Mouse (Mus musculus) intestine, embryonic 16.5 days (tissue): ENCODE measurements around the gene Kxd1. TPM values are rescaled to one million over a fixed set of nuclear protein-coding genes. Genes with fewer than 3 reads are reported as not detected.
"Not testable (repeated sequence)": the region's sequence is repeated elsewhere in the genome, so short reads cannot be mapped to it uniquely, and the experiment has no call there.

ENCODE experiments used
- ATAC-seq: fragments of 200-750 bp; cut with Nextera tagmentation; 2 replicates; pipeline ENCODE4 v1.8.0; 2017; ENCODE audit warnings: moderate TSS enrichment, moderate library complexity
- H3K27ac ChIP-seq: fragments of 300-500 bp; sonication (generic); 2 replicates; pipeline ENCODE4 v1.5.1; 2014; ENCODE audit warnings: mild to moderate bottlenecking, low read length
- H3K27me3 ChIP-seq: fragments of 300-500 bp; sonication (generic); replicated peaks from 2 replicates; pipeline ENCODE4 v1.6.1; 2014; ENCODE audit warnings: low read length, control low read depth, mixed read lengths; ENCODE audit not compliant: control insufficient read depth, insufficient read depth
- H3K36me3 ChIP-seq: fragments of 300-500 bp; sonication (generic); 2 replicates; pipeline ENCODE4 v1.6.1; 2014; ENCODE audit warnings: low read length, control low read depth; ENCODE audit not compliant: control insufficient read depth, insufficient read depth
- H3K4me1 ChIP-seq: fragments of 300-500 bp; sonication (generic); 2 replicates; pipeline ENCODE4 v1.6.1; 2014; ENCODE audit warnings: low read length, control low read depth, mixed read lengths; ENCODE audit not compliant: control insufficient read depth, insufficient read depth
- H3K4me2 ChIP-seq: fragments of 300-500 bp; sonication (generic); 2 replicates; pipeline ENCODE4 v1.6.1; 2014; ENCODE audit warnings: low read depth, low read length, control low read depth
- H3K4me3 ChIP-seq: fragments of 300-500 bp; sonication (generic); 2 replicates; pipeline ENCODE4 v1.5.1; 2014; ENCODE audit warnings: mild to moderate bottlenecking, low read length
- H3K9ac ChIP-seq: fragments of 300-500 bp; sonication (generic); 2 replicates; pipeline ENCODE4 v1.6.1; 2014; ENCODE audit warnings: low read depth, low read length
- H3K9me3 ChIP-seq: fragments of 300-500 bp; sonication (generic); 2 replicates; pipeline ENCODE4 v1.6.1; 2016; ENCODE audit warnings: low read length, control low read depth; ENCODE audit not compliant: control insufficient read depth
- WGBS: fragments of 180-500 bp; shearing (Covaris S2); extraction: QIAGEN DNeasy Blood & Tissue Kit; methylation state at CpG from one replicate; pipeline ENCODE4 v1.1.7; 2014; 5-methylcytosine and 5-hydroxymethylcytosine counted together
- polyA plus RNA-seq: library from polyadenylated mRNA; unstranded; fragments of >200 nt; fragmentation: Nextera tagmentation; extraction: Ambion mirVana; gene quantifications from 2 replicates; pipeline ENCODE4 v1.2.1, GENCODE M21; 2015

Gene Kxd1
- polyA plus RNA-seq, 1 experiment from 2014 or later = 65.3 TPM

- Histone ChIP-seq H3K27ac (peak overlapping the region; percentile 98; the same call in 1 of the 2 replicates), H3K4me3 (peak overlapping the region; percentile 83), H3K4me1 (peaks cover 26% of the 10 kb centered on the region), H3K9ac (peak overlapping the region; percentile 90), H3K4me2 (peak overlapping the region; percentile 46)
- H3K27me3 ChIP-seq, H3K9me3 ChIP-seq, H3K36me3 ChIP-seq, ATAC-seq: not testable (repeated sequence)
- 80% methylated on average over 6 of the region's 6 CpGs for WGBS
These were observed 16.6 kb downstream of the Kxd1 start for GRCm38 (mm10) chr8:70511174-70511573.

DNA sequence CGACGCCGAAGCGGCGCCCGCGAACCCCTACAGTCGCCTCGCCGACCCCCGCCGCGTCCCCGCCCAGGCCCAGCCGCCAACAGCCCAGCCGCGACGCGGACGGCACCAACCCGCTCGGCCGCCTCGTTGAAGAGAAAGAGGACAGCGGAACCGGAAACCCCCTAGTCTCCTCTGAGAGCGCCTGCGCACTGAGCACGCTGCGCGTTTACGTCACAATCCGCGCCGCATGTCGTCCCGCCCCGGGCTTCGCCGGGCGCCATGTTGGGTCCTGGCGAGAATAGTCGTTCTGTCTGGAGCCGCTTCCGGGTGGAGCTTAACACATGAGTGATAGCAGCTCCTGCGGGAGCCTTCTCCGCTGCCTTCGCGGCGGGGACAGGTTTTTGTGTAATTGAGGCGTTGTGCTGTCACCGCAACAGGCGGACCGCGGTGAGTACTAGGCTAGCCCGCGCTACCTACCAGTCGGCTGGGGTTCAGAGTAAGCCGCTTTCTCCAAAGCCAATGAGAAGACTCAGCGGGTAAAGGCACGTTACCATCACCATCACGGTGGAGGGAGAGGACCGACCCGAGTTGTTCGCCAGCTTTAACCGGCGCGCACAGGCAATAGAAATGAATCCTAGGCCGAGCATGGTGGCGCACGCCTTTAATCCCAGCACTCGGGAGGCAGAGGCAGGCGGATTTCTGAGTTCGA is 17.4 kb downstream of the Kxd1 start, which contains the start of gene Uba52:
Gene Uba52, minus strand, starts transcription at position 574 of the 688 bp plus-strand sequence.
- peak within 1 kb of the TSS; percentile 80 for H3K4me2 ChIP-seq
- peak within 1 kb of the TSS; percentile 83 for H3K4me3 ChIP-seq
- peaks cover 34% of the 10 kb centered on the region for H3K4me1 ChIP-seq
- H3K27me3 ChIP-seq = no peaks in the 10 kb centered on the region
- H3K27ac ChIP-seq = peak within 1 kb of the TSS; percentile 98
- peaks cover 7% of the 10 kb centered on the region for H3K36me3 ChIP-seq
- 1% methylated on average over 73 of the region's 74 CpGs for WGBS
- H3K9ac ChIP-seq = peak within 1 kb of the TSS; percentile 90
- ATAC-seq = peak; percentile 82
- H3K9me3 ChIP-seq = no peaks in the 10 kb centered on the region

GRCm38 (mm10) chr8:70509281-70509952 is 18.3 kb downstream of the Kxd1 start:
- no peak for ATAC-seq
- WGBS = 10% methylated on average over 25 of the region's 25 CpGs
- no peaks in the 10 kb centered on the region for H3K27me3 ChIP-seq
- no peaks in the 10 kb centered on the region for H3K9me3 ChIP-seq
- H3K9ac ChIP-seq = peak overlapping the region; percentile 90
- H3K4me3 ChIP-seq = peak overlapping the region; percentile 83
- H3K27ac ChIP-seq = peak overlapping the region; percentile 98
- peaks cover 39% of the 10 kb centered on the region for H3K4me1 ChIP-seq
- H3K4me2 ChIP-seq = peak overlapping the region; percentile 80
- peaks cover 7% of the 10 kb centered on the region for H3K36me3 ChIP-seq

DNA sequence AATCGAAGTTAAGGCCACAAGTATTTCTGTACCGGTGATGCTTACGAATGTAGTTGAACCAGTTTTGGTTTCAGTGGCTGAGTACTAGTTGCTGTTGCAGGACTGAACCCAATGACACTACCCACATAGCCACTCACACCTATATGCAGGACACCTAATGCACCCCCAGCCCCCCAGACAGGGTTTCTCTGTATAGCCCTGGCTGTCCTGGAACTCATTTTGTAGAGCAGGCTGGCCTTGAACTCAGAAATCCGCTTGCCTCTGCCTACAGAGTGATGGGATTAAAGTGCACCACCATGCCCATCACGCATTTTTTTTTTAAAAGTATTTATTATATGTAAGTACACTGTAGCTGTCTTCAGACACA is 20.7 kb downstream of the Kxd1 start:
- H3K27me3 ChIP-seq = peaks cover 14% of the 10 kb centered on the region
- peaks cover 7% of the 10 kb centered on the region for H3K36me3 ChIP-seq
- 61% methylated on average over 5 of the region's 5 CpGs for WGBS
- no peak for ATAC-seq
- H3K4me3 ChIP-seq = no peak overlapping the region
- H3K4me1 ChIP-seq = peaks cover 38% of the 10 kb centered on the region
- no peak overlapping the region for H3K9ac ChIP-seq
- no peaks in the 10 kb centered on the region for H3K9me3 ChIP-seq
- no peak overlapping the region; the same call in 1 of the 2 replicates for H3K27ac ChIP-seq
- H3K4me2 ChIP-seq = no peak overlapping the region

DNA sequence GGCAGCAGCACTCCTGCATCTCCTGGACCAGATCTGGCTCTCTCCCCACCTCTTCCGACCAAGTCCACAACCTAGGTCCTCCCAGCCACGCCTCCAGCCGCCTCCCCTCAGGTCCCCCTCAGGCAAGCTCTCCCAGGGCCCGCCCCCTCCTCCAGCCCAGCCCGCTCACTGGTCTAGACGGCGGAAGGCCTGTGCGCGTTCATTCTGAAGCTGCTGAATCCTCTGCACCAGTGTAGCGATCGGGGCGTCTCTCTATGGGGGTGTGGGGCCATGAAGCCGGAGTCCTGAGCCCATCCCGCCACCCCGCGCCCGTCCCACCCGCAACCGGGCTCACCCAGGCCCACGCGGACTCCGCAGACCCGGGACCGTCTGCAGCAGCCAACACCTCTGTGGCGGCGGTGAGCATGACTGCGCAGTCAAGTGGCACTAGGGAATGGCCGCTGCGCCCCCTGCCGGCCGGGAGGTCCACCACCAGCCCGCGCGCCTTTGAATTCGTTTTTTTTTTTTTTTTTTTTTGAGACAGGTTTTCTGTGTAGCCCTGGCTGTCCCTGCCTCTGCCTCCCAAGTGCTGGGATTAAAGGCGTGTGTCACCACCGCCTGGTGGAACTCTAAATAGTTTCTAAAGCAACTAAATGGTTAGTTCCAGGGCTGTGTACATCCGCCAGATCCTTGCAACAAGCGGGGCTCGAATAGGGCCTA is 21.3 kb downstream of the Kxd1 start, which contains the start of gene Rex1bd:
Gene Rex1bd, minus strand, starts transcription at position 425 of the 699 bp plus-strand sequence.
- Histone ChIP-seq H3K27me3 (peaks cover 19% of the 10 kb centered on the region), H3K36me3 (peaks cover 7% of the 10 kb centered on the region), H3K4me3 (peak within 1 kb of the TSS; percentile 77), H3K9ac (peak within 1 kb of the TSS; percentile 96), H3K27ac (peak within 1 kb of the TSS; percentile 95), H3K4me1 (peaks cover 39% of the 10 kb centered on the region), H3K9me3 (no peaks in the 10 kb centered on the region), H3K4me2 (peak within 1 kb of the TSS; percentile 88)
- 4% methylated on average over 40 of the region's 40 CpGs for WGBS
- ATAC-seq = peak; percentile 86

GRCm38 (mm10) chr8:70505698-70506327 is 21.9 kb downstream of the Kxd1 start:
- no peak for ATAC-seq
- Histone ChIP-seq H3K4me3 (peak overlapping the region; percentile 77), H3K36me3 (peaks cover 7% of the 10 kb centered on the region), H3K4me2 (peak overlapping the region; percentile 88), H3K27me3 (peaks cover 25% of the 10 kb centered on the region), H3K27ac (0 out of 2 replicates have a peak overlapping the region, but pooled peaks have one; percentile 95), H3K9me3 (no peaks in the 10 kb centered on the region), H3K9ac (peak overlapping the region; percentile 96), H3K4me1 (peaks cover 37% of the 10 kb centered on the region)
- 28% methylated on average over 32 of the region's 32 CpGs for WGBS

- 83% methylated on average over 3 of the region's 3 CpGs for WGBS
- no peak overlapping the region for H3K27ac ChIP-seq
- H3K36me3 ChIP-seq = peaks cover 7% of the 10 kb centered on the region
- H3K27me3 ChIP-seq = peaks cover 33% of the 10 kb centered on the region
- no peak overlapping the region for H3K9ac ChIP-seq
- no peaks in the 10 kb centered on the region for H3K9me3 ChIP-seq
- no peak for ATAC-seq
- no peak overlapping the region for H3K4me2 ChIP-seq
- peaks cover 42% of the 10 kb centered on the region for H3K4me1 ChIP-seq
- H3K4me3 ChIP-seq = no peak overlapping the region
These were observed 22.9 kb downstream of the Kxd1 start for GRCm38 (mm10) chr8:70504851-70505250.

GRCm38 (mm10) chr8:70504291-70504716 is 23.5 kb downstream of the Kxd1 start:
- Histone ChIP-seq H3K27ac (no peak overlapping the region), H3K4me2 (no peak overlapping the region), H3K27me3 (peaks cover 35% of the 10 kb centered on the region), H3K9ac (no peak overlapping the region), H3K4me3 (no peak overlapping the region), H3K9me3 (no peaks in the 10 kb centered on the region), H3K4me1 (peaks cover 42% of the 10 kb centered on the region), H3K36me3 (peaks cover 7% of the 10 kb centered on the region)
- no peak for ATAC-seq
- 63% methylated on average over 16 of the region's 16 CpGs for WGBS
